Mouse (Mus musculus): ENCODE measurements around the gene Mip.
"Not testable (repeated sequence)": the region's sequence is repeated elsewhere in the genome, so short reads cannot be mapped to it uniquely, and the experiment has no call there.

Gene Mip

DNA sequence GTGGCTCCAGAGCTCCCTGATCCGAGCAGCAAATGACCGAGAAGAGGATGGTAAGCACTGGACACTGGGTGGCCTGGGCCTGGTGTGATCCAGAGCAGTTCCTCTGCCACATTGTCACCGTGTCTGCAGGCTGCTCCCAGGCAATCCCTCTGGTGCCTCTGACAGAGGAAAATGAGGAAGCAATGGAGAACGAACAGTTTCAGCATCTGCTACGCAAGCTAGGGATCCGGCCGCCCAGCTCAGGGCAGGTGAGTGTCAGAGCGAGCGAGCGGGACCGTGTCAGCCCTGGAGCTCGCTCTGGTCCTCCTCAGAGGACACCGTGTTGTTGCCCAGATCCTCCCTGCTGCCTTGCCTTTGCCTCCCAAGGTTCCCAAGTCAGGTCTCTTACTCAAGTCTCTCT is 24.9 kb downstream of the Mip start:
- DNase-seq, result no peak

DNA sequence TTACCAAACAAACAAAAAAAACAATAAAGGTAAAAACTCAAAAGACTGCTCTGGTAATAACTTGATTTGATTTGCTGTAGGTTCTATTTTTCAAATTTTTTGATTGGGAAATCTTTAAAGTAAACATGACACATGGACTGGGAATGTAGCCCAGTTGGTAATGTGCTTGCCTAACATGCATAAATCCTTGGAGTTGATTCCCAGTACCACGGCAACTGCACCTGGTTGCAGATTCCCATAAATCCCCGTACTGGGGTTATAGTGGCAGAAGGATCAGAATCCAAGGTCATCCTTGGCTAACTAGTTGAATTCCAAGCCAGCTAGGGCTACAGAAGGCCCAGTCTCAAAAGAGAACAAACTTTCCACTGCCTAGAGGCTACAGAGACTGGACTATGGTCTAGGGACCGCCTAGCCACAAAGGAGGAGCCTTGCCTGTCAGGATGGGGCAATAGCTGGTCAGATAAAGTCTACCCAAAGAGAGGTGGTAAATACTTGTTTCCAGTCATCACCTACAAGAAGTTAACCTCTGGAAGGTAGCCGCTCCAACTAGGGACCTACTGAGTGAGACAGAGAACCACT is 28.1 kb downstream of the Mip start, which contains the start of gene Apon:
Gene Apon (plus strand): TSS at position 420 of the 579 bp plus-strand sequence.
- no peak for DNase-seq

DNA sequence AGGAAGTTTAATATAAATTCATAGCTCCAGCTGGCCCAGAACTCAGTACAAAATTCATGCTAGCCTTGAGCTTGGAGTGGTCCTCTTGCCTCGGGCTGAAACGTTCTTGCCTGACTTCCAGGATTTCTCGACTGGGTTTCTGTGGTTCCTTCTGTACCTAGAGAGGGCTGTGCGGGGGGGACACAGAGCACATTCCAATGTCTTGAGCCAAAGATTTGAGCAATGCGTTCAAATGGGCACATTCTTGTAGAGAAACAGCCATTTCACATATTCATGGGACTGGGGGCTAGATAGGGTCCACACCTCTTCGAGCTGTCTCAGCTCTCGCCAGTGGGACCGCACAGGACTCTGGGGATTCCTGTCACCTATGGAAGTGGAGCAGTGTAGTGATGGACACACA is 30.3 kb downstream of the Mip start:
- no peak for DNase-seq

- DNase-seq, result no peak
Observed at GRCm38 (mm10) chr10:128256328-128256727, 30.7 kb downstream of the Mip start.

DNA sequence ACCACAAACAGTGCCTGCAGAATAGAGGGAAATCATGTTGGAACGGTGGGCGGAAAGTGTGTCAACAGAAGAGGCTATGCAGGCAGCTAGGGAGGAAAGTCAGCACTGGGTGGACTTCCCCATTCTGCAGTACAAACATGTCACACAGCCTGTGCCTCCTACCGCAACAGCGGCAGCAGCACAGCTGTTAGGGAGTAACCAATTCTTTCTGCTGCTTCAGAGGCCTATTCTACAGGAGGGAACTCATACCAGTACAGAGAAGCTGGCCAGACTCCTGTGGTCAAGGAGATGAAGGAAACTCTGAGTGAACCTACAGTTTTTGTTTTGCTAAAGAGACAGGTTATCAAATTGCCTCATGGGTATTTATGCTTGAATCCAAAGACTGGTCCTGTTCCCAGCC is 33.3 kb downstream of the Mip start:
- DNase-seq, result no peak

DNA sequence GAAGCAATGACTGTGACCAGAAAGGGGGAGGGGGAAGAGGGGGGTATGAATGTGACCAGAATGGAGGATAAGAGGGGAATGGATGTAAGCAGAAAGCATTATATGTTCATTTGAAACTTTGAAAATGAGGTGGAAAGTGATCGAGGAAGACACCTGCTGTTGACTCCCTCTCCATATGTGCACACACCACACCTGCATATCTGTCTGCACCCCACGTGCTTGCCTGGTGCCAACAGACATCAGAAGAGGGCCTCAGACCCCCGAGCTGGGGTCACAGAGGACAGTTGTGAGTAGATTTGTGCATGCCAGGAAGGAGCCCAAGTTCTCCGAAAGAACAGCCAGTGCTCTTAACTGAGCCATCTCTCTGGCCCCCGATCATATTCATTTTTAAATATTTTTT is 34.3 kb downstream of the Mip start:
- no peak for DNase-seq

DNA sequence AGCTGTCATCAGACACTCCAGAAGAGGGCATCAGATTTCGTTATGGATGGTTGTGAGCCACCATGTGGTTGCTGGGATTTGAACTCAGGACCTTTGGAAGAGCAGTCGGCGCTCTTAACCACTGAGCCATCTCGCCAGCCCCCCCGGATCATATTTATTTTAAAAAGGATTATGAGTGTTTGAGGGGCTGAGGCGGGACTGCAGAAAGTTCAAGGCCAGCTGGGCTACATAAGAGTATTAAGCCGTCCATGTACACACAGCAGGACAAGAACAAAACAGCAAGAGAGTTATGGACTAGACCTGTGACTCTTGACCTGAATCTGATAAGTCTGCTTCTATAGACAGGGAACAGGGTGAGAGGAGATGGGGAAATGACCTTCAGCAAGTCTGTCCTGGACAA is 34.7 kb downstream of the Mip start:
- not testable (repeated sequence) for DNase-seq

GRCm38 (mm10) chr10:128262300-128262699 is 36.7 kb downstream of the Mip start:
- no peak for DNase-seq

GRCm38 (mm10) chr10:128263393-128264310 is 38.0 kb downstream of the Mip start:
- no peak for DNase-seq

- DNase-seq, result no peak
Observed at GRCm38 (mm10) chr10:128268371-128268770, 42.7 kb downstream of the Mip start, which contains the start of gene Apof. Gene Apof (plus strand): TSS chr10:128268671.

DNA sequence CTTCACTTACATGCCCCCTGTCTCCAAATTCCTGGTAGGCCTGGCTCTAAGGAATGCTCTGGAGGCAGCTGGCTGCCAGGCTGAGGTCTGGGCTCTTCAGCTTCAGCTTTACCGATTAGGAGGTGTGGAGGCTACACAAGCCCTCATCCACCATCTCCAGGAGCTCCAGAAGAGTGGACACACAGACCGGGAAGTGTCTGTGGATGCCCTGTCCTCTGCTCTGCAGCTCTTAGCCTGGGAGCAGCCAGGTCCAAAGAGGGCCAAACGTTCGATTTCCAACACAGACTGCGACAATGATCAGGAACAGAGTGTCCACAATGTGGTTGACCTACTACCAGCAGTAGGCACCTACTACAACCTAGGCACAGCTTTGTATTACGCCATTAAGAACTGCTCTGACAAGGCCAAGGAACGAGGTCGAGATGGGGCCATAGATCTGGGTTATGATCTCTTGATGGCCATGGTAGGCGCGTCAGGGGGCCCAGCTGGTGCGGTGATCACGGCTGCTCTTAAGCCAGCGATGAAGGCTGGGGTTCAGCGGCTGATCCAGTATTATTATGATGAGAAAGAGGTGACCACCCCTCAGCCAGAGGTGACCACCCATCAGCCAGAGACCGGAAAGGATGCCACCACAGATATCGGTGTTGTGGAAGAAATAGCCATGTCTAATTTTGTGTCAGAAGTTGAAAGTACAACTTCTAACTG is 43.7 kb downstream of the Mip start:
- DNase-seq, result no peak

GRCm38 (mm10) chr10:128270287-128270841 is 44.7 kb downstream of the Mip start, which contains the start of gene Stat2:
Gene Stat2 (plus strand): TSS chr10:128270559.
- DNase-seq, result peak; percentile 99

DNA sequence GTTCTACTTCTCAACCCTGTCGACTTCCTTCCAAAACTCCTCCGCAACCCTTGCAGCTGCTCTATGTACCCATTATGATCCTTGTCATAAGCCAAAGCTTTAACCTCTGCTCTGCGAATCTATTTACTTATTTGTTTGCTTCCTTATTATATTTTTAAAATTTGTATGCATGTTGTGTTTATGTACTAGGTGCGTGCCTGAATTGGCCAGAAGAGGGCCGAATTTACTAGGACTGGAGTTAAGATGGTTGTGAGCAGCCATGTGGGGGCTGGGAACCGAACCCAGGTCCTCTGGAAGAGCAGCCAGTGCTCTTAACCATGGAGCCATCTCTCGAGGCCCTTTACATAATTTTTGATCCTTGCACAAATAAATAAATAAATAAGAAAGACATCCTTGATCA is 45.2 kb downstream of the Mip start:
- no peak for DNase-seq

DNA sequence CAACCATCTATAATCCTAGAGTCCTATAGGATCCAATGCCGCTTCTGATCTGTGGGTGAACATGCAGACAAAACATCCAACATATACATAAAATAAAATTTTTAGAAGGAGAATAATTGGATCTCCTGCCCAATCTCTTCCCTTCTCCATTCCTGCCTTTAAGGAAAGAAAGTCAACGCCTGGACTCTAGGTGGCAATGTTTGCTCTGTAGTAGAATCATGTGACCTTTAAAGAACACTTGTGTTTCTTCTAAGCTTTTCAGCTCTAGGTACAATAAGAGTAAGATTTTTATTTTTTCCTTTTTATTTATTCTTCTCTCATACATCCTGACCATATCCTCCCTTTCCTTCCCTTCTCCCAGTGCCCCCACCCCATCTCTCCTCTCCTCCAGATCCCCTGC is 46.2 kb downstream of the Mip start:
- no peak for DNase-seq

DNA sequence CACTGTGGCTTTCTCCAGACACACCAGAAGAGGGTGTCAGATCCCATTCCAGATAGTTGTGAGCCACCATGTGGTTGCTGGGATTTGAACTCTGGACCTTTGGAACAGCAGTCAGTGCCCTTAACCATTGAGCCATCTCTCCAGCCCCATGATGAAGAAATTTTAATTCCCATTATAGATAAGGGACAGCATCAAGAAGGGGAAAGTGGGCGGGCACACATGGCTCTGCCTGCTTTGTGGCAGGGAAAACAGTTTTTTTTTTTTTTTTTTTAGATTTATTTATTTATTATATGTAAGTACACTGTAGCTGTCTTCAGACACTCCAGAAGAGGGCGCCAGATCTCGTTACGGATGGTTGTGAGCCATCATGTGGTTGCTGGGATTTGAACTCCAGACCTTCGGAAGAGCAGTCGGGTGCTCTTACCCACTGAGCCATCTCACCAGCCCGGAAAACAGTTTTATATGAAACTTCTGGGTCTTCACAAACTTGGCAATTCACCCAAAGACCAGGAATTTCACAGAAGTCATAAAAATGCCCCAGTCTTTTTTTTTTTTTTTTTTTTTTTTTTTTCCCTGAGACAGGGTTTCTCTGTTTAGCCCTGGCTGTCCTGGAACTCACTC is 47.3 kb downstream of the Mip start:
- not testable (repeated sequence) for DNase-seq

DNA sequence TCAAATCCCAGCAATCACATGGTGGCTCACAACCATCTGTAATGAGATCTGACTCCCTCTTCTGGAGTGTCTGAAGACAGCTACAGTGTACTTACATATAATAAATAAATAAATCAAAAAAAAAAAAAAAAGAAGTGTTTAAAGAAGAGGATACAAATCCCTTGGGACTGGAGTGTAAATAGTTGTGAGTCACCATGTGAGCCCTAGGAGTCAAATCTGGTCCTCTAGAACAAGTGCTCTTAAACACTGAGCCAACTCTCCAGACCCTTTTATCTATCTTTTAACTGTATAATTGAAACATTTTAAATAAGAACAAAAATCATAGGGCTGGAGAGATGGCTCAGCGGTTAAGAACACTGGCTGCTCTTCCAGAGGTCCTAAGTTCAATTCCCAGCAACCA is 49.7 kb downstream of the Mip start:
- not testable (repeated sequence) for DNase-seq

GRCm38 (mm10) chr10:128278158-128278557 is 52.5 kb downstream of the Mip start:
- DNase-seq, result no peak

- DNase-seq, result peak; percentile 61
Observed at GRCm38 (mm10) chr10:128280943-128281342, 55.3 kb downstream of the Mip start.
